Comparison of ENCODE assay signal across 14 mouse cellular contexts in the genomic region with DNA sequence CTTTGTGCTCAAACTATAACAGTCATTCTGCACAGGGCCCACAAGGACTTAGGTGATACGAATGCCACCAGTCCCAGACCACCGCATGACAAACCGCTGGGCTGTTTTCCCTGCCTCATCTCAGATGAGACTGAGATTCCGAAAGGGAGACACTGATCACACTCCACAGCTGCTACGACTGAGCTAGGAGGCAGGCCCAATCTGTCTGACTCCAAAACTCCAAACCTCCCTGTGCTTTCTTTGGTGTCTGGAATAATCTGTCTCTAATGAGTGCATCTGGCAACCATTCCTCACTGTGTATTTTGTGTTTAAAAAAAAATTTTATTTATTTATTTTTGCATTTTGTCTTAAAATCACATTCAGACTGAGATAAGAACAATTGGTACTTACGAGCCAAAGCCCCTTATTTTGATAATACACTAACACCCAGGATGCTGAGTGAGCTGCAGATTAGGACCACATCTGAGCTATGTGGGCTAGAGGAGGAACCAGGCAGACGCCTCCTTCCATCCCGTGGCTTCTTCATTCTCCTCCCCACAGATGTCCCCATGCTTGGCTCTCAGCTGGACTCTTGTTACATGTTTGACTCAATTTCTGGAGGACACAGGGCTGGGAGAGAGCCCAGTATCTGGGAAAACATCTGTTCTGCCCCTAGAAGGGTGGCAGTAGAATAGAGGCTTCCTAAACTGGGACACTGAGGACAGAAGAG.
"Had no signal": no experiment of that assay in that cellular context is flagged by ENCODE, and none has a peak within 500 bp of the region (broad histone marks: within the 10 kb centered on the region; RNA-seq: fewer than 3 reads in every experiment).

No protein-coding gene starts in this region.

- H3K4me2 ChIP-seq: kidney, embryonic 15.5 days; limb, embryonic 12.5 days; liver, embryonic 13.5 days; midbrain, embryonic 13.5 days had no signal

- DNase-seq: kidney, adult 2 months; kidney, postnatal 14 days; liver; liver, embryonic 13.5 days; liver, postnatal 0 days; right cerebral cortex, adult 18-20 months; right cerebral cortex, postnatal 25 days; thymus, postnatal 36 days had no signal

- H3K4me3 ChIP-seq: kidney, embryonic 15.5 days; limb, embryonic 12.5 days; liver, embryonic 13.5 days; megakaryocyte, embryonic 14.5 days; midbrain, embryonic 13.5 days had no signal

- H3K27me3 ChIP-seq: kidney, embryonic 15.5 days; limb, embryonic 12.5 days; liver, embryonic 13.5 days had no signal

- H3K27ac ChIP-seq: kidney, embryonic 15.5 days; limb, embryonic 12.5 days; liver, embryonic 13.5 days; macrophage; midbrain, embryonic 13.5 days had no signal

- H3K9me3 ChIP-seq: kidney, embryonic 15.5 days; limb, embryonic 12.5 days; liver, embryonic 13.5 days; megakaryocyte, embryonic 14.5 days; midbrain, embryonic 13.5 days had no signal

- H3K4me1 ChIP-seq: kidney, embryonic 15.5 days; liver, embryonic 13.5 days; megakaryocyte, embryonic 14.5 days had no signal

- H3K36me3 ChIP-seq: kidney, embryonic 15.5 days; limb, embryonic 12.5 days; liver, embryonic 13.5 days; midbrain, embryonic 13.5 days had no signal

- H3K9ac ChIP-seq: kidney, embryonic 15.5 days; limb, embryonic 12.5 days; liver, embryonic 13.5 days; liver, postnatal 0 days; midbrain, embryonic 13.5 days had no signal

- ATAC-seq: intestine, embryonic 16.5 days; liver, postnatal 0 days; midbrain, embryonic 13.5 days had no signal
